Mouse (Mus musculus) hindbrain, embryonic 16.5 days (tissue): ENCODE measurements around the gene Pllp. TPM values are rescaled to one million over a fixed set of nuclear protein-coding genes. Genes with fewer than 3 reads are reported as not detected.

Source experiments
- ATAC-seq: fragments of 200-750 bp; cut with Nextera tagmentation; 2 replicates; pipeline ENCODE4 v1.8.0; 2017; ENCODE audit warnings: moderate TSS enrichment, moderate library complexity
- H3K27ac ChIP-seq: fragments of 300-500 bp; sonication (generic); 2 replicates; pipeline ENCODE4 v1.5.1; 2014; ENCODE audit warnings: low read depth, mild to moderate bottlenecking, control low read depth, low read length, moderate library complexity
- H3K27me3 ChIP-seq: fragments of 300-500 bp; sonication (generic); replicated peaks from 2 replicates; pipeline ENCODE4 v1.6.1; 2014; ENCODE audit warnings: low read length; ENCODE audit not compliant: control insufficient read depth, insufficient read depth
- H3K36me3 ChIP-seq: fragments of 300-500 bp; sonication (generic); 2 replicates; pipeline ENCODE4 v1.6.1; 2014; ENCODE audit warnings: mild to moderate bottlenecking, low read length, moderate library complexity, mixed read lengths; ENCODE audit not compliant: control insufficient read depth, insufficient read depth
- H3K4me1 ChIP-seq: fragments of 300-500 bp; sonication (generic); 2 replicates; pipeline ENCODE4 v1.6.1; 2014; ENCODE audit warnings: low read depth, low read length; ENCODE audit not compliant: control insufficient read depth, insufficient read depth
- H3K4me2 ChIP-seq: fragments of 300-500 bp; sonication (generic); 2 replicates; pipeline ENCODE4 v1.6.1; 2014; ENCODE audit warnings: mild to moderate bottlenecking, low read length, control low read depth, moderate library complexity
- H3K4me3 ChIP-seq: fragments of 300-500 bp; sonication (generic); 2 replicates; pipeline ENCODE4 v1.5.1; 2014; ENCODE audit warnings: mild to moderate bottlenecking, low read length, control low read depth, moderate library complexity
- H3K9ac ChIP-seq: fragments of 300-500 bp; sonication (generic); 2 replicates; pipeline ENCODE4 v1.6.1; 2014; ENCODE audit warnings: low read depth, mild to moderate bottlenecking, control low read depth, low read length, moderate library complexity
- H3K9me3 ChIP-seq: fragments of 300-500 bp; sonication (generic); 2 replicates; pipeline ENCODE4 v1.6.1; 2014; ENCODE audit warnings: mild to moderate bottlenecking, low read length, moderate library complexity; ENCODE audit not compliant: control insufficient read depth
- WGBS: fragments of 180-500 bp; shearing (Covaris S2); extraction: QIAGEN DNeasy Blood & Tissue Kit; methylation state at CpG from one replicate; pipeline ENCODE4 v1.1.7; 2014; 5-methylcytosine and 5-hydroxymethylcytosine counted together
- polyA plus RNA-seq: library from polyadenylated mRNA; unstranded; fragments of >200 nt; fragmentation: Nextera tagmentation; extraction: Ambion mirVana; gene quantifications from 2 replicates; pipeline ENCODE4 v1.2.1, GENCODE M21; 2015

Gene Pllp
- polyA plus RNA-seq, 1 experiment from 2014 or later, result 8.1 TPM

DNA sequence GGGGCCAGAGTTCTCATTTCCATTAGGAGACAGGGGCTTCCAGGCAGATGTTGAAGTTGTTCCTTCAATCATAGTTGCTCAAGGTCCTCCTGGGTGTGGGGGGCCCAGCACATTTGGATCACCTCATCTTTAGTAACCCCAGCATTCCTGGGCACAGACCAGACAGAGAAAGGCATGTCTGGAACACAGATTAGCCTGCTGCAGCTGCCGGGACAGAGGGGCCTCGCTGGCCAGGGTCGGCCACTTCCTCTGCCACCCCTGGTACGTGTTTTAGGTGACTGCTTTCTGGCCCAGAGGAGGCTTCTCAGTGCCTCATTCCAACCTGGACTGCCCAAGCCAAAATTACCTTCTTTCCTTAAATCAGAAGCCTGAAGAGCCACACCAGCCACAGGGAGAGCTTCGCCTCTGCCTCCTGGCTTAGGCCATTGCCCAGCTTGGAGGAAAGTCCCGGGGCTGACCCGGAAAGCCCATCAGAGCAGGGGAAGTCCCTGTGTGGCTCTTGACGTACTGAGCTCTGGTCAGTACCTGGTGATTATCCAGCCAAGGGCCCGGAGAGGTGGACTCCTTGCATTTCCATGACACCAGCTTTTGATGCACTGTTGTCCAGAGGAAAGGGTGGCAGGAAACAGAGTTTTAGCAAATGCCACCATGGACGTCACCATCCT lies 9.6 kb upstream of the Pllp start:
- 86% methylated on average over 10 of the region's 10 CpGs for WGBS
- no peak for ATAC-seq

DNA sequence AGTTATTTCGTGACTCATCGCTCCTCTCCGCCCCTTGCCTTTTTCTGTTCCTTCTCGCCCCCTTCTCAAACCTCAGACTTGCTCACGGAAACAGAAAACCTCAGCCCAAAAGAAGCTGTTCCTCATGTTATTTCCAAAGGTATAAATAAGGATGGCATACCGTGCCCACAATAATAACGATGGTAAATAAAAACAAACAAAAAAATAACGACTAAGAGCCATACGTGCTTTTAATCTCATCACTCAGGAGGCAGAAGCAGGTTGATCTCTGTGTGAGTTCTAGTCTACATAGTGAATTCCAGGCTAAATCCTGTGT lies 8.5 kb upstream of the Pllp start:
- H3K9me3 ChIP-seq, result no peaks in the 10 kb centered on the region
- no peaks in the 10 kb centered on the region for H3K36me3 ChIP-seq
- no peak for ATAC-seq
- no peaks in the 10 kb centered on the region for H3K27me3 ChIP-seq
- H3K4me3 ChIP-seq, result peak overlapping the region; percentile 50
- peak overlapping the region; percentile 67 for H3K27ac ChIP-seq
- 15% methylated on average over 9 of the region's 9 CpGs for WGBS
- peak overlapping the region; percentile 62 for H3K9ac ChIP-seq
- no peaks in the 10 kb centered on the region; the same call in 1 of the 2 replicates for H3K4me1 ChIP-seq
- peak overlapping the region; percentile 62 for H3K4me2 ChIP-seq

More for the DNA sequence above, 9.6 kb upstream of the Pllp start:
- H3K9me3 ChIP-seq, result no peaks in the 10 kb centered on the region
- H3K27ac ChIP-seq, result no peak overlapping the region
- no peaks in the 10 kb centered on the region; the same call in 1 of the 2 replicates for H3K4me1 ChIP-seq
- no peak overlapping the region for H3K9ac ChIP-seq
- no peaks in the 10 kb centered on the region for H3K36me3 ChIP-seq
- no peak overlapping the region for H3K4me2 ChIP-seq
- no peak overlapping the region for H3K4me3 ChIP-seq
- no peaks in the 10 kb centered on the region for H3K27me3 ChIP-seq

DNA sequence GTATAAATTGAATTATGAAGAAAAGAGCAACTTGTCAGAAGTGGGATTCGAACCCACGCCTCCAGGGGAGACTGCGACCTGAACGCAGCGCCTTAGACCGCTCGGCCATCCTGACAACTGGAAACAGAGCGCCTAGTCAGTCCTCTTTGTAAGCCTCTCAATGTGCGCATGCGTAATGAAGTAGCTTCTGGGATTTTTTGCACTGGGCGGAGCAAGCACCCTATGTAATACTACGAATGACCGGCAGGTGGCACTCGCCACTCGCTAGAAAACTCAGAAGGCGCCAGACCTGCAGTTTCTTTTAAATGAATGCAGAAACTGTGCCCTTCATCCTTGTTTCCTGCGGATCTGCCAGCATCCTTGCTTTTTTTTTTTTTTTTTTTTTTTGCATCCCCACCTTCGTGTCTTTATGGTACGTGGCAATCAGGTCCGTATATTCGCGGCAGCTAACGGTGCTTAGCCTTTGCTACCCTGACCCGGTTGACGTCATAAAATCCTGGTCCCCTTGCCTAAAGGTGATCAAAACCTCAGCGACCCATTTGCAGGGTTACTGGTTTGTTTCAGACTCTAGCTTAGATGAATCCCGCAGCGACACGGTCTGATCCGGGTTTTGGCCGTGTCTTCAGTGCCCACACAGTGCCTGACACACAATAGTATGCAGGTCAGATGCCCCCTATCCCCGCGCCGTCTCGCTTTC lies 8.0 kb upstream of the Pllp start:
- H3K9ac ChIP-seq, result peak overlapping the region; percentile 62
- peak overlapping the region; percentile 67 for H3K27ac ChIP-seq
- H3K36me3 ChIP-seq, result no peaks in the 10 kb centered on the region
- H3K27me3 ChIP-seq, result no peaks in the 10 kb centered on the region
- H3K4me1 ChIP-seq, result no peaks in the 10 kb centered on the region; the same call in 1 of the 2 replicates
- H3K4me2 ChIP-seq, result peak overlapping the region; percentile 62
- peak overlapping the region; percentile 50 for H3K4me3 ChIP-seq
- peak; percentile 92 for ATAC-seq
- H3K9me3 ChIP-seq, result no peaks in the 10 kb centered on the region
- under 1% methylated on average over 35 of the region's 35 CpGs for WGBS

DNA sequence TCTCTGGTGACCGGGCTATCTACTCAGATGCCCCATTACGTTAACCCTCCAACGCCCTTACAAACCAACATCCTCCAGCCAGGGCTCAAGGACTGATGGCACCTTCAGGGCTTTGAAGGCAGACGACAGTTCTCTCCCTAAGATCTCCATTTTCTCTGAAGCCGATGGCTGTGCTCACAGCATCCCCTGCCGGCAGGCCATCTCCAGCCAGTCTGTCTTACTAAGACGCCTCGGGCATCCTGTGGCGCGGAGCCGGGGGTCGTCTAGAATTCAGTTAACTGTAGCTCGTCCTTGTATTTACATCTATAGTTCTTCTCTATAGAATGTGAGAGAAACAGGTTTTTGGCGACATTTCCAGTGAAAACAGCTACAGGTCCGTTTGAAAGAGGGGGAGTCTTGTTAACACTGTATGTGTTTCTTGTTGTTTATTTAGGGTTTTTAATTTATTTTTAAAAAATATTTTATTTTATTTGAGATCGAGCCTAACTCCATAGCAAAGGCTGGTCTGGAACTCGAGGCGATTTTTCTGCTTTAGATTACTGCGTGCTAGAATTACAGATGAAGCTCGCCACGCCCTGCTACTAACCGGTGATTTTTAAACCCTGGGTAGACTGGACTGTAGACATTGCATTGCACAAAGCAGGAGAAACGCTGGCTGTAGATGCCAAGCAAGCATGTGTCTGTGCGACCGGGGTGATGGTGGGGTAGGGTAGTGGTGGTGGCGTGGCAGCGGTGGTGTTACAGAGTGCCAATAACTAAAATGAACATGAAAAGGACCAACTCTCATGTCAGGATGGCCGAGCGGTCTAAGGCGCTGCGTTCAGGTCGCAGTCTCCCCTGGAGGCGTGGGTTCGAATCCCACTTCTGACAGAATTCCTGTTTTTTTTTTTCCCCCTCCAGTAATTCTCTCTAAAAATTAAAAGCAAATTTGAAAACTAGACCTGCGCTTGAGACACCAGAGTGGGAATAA lies 7.1 kb upstream of the Pllp start:
- H3K27ac ChIP-seq, result peak overlapping the region; percentile 69
- H3K9me3 ChIP-seq, result no peaks in the 10 kb centered on the region
- H3K27me3 ChIP-seq, result peaks cover under 1% of the 10 kb centered on the region; the same call in 1 of the 2 replicates
- H3K4me3 ChIP-seq, result peak overlapping the region; percentile 50
- no peaks in the 10 kb centered on the region; the same call in 1 of the 2 replicates for H3K4me1 ChIP-seq
- peak overlapping the region; percentile 55 for H3K4me2 ChIP-seq
- peak overlapping the region; percentile 58 for H3K9ac ChIP-seq
- peak; percentile 90 for ATAC-seq
- H3K36me3 ChIP-seq, result no peaks in the 10 kb centered on the region
- WGBS, result under 1% methylated on average over 35 of the region's 35 CpGs

DNA sequence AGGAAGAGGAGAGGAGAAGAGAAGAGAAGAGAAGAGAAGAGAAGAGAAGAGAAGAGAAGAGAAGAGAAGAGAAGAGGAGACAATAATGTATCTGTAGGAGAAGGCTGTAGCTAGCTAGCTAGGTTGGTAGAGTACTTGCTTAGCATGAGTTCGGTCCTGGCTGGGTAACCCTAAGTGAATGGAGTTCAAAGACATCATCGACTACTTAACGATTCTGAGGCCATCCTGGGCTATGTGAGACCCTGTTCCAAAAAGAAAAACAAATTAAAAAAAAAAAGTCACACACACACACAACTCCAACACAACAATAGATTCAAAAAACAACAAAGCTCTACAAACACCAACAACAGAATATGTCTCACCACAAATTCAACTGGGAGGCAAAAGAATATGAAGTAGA lies 6.1 kb upstream of the Pllp start:
- Histone ChIP-seq H3K36me3 (no peaks in the 10 kb centered on the region), H3K4me3 (peak overlapping the region; percentile 50), H3K27me3 (peaks cover 5% of the 10 kb centered on the region), H3K9ac (no peak overlapping the region), H3K27ac (no peak overlapping the region), H3K9me3 (no peaks in the 10 kb centered on the region), H3K4me2 (no peak overlapping the region), H3K4me1 (no peaks in the 10 kb centered on the region; the same call in 1 of the 2 replicates)
- no peak for ATAC-seq
- WGBS, result 73% methylated on average over 3 of the region's 3 CpGs

DNA sequence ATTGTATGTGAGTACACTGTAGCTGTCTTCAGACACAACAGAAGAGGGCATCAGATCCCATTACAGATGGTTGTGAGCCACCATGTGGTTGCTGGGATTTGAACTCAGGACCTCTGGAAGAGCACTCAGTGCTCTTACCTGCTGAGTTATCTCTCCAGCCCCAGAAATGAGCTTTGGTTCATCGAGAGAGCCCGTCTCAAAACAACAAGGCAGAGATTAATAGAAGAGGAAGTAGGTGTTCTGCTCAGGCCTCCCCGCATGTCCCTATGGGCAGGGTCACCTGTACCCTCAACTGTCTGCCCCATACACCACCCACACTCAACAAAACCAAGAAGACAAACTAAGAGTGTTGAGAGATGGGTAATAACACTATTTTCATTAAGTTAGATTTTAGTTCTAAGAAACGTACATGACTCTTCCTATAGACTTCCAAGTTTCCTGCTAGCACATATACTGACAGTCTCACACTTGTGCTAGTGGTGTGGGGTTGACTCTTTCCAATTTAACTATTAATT lies 4.4 kb upstream of the Pllp start:
- Histone ChIP-seq H3K9ac (no peak overlapping the region), H3K9me3 (no peaks in the 10 kb centered on the region), H3K4me1 (peaks cover 5% of the 10 kb centered on the region), H3K27me3 (peaks cover 17% of the 10 kb centered on the region), H3K4me2 (no peak overlapping the region), H3K4me3 (no peak overlapping the region), H3K27ac (no peak overlapping the region), H3K36me3 (no peaks in the 10 kb centered on the region)
- no peak for ATAC-seq
- WGBS, result 92% methylated on average over 4 of the region's 4 CpGs

DNA sequence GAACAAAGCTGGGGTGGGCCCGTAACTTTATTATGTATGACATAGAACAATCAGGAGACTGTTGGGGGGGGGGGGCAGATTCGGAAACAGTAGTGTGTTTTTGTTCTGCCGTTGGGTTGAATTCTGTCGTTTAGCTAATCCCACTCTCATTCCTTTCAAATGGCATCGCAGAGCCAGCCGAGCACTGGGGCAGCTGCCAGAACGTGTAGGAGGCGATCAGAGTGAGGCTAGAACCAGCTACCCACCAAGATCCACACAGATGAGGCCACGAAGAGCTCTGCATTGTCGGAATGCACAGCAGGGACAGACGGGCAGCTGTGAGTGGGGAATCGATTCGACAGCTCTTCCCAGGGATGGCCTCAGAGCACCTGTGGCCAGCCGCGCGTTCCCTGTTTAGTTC lies 3.3 kb upstream of the Pllp start:
- no peaks in the 10 kb centered on the region for H3K9me3 ChIP-seq
- H3K4me1 ChIP-seq, result peaks cover 8% of the 10 kb centered on the region
- H3K36me3 ChIP-seq, result no peaks in the 10 kb centered on the region
- WGBS, result 59% methylated on average over 16 of the region's 16 CpGs
- no peak for ATAC-seq
- H3K27me3 ChIP-seq, result peaks cover 24% of the 10 kb centered on the region
- no peak overlapping the region for H3K27ac ChIP-seq
- H3K9ac ChIP-seq, result no peak overlapping the region
- no peak overlapping the region for H3K4me2 ChIP-seq
- H3K4me3 ChIP-seq, result no peak overlapping the region

DNA sequence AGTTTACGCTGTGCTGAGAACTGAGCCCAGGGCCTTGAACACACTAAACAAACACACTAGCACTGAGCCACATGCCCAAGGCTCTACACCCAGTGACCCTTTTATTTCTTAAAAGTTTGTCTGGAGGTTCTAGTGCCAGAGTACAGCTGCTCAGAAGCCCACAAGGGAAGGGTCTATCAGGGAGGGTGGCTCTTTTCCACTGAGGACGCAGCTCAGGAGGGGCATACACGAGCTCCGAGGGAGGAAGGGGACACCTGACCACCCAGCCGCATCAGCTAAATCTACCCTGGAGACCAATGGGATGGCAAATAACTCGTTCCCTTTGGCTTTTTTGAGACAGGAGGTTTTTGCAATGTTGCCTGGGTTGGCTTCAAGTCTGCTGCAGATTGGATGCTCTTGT lies 1.9 kb upstream of the Pllp start:
- no peaks in the 10 kb centered on the region for H3K9me3 ChIP-seq
- H3K36me3 ChIP-seq, result no peaks in the 10 kb centered on the region
- H3K27ac ChIP-seq, result no peak overlapping the region
- ATAC-seq, result no peak
- H3K9ac ChIP-seq, result no peak overlapping the region
- peaks cover 8% of the 10 kb centered on the region for H3K4me1 ChIP-seq
- peaks cover 31% of the 10 kb centered on the region for H3K27me3 ChIP-seq
- 82% methylated on average over 6 of the region's 6 CpGs for WGBS
- H3K4me3 ChIP-seq, result no peak overlapping the region
- H3K4me2 ChIP-seq, result no peak overlapping the region
